Mouse (Mus musculus): Measurements from ENCODE around the gene Tmco3. TPM values are rescaled to one million over a fixed set of nuclear protein-coding genes. Genes with fewer than 3 reads are reported as not detected.

The Tmco3 gene
- polyA plus RNA-seq, 1 experiment = 28.2 TPM

GRCm38 (mm10) chr8:13305884-13306283 is 17.9 kb downstream of the Tmco3 start:
- no peak overlapping the region for H3ac ChIP-seq (ENCODE audit: control insufficient read depth, insufficient read length)

GRCm38 (mm10) chr8:13306309-13306909 is 18.4 kb downstream of the Tmco3 start:
- TF ChIP-seq MAX (IDR thresholded peaks at IDR 0.05; ENCODE audit: low read depth) (no peak), TCF3 (IDR thresholded peaks at IDR 0.05; ENCODE audit: insufficient read length, low read depth) (no peak), E2F4 (IDR thresholded peaks at IDR 0.05; ENCODE audit: insufficient read depth) (no peak), TCF12 (IDR thresholded peaks at IDR 0.05; ENCODE audit: insufficient read depth, poor library complexity, severe bottlenecking) (no peak), POLR2AphosphoS2 (IDR thresholded peaks at IDR 0.05; ENCODE audit: insufficient read length, low read depth) (no peak), CEBPB (IDR thresholded peaks at IDR 0.05; ENCODE audit: insufficient read depth, poor library complexity, severe bottlenecking) (no peak), SRF (IDR thresholded peaks at IDR 0.05; ENCODE audit: control insufficient read depth, insufficient read length, low read depth) (no peak), MYOG (IDR thresholded peaks at IDR 0.05; ENCODE audit: control insufficient read depth in 1 of 3, insufficient read depth in 1 of 3, insufficient read length in 2 of 3, low read depth in 2 of 3) (no peak)
- Histone ChIP-seq H3K4me3 (no peak overlapping the region), H3K4me2 (ENCODE audit: low read depth) (no peak overlapping the region), H3K79me2 (ENCODE audit: control insufficient read depth, insufficient read depth) (no peaks in the 10 kb centered on the region), H3K27me3 (ENCODE audit: control insufficient read depth, insufficient read depth, insufficient read length) (no peaks in the 10 kb centered on the region), H3ac (ENCODE audit: control insufficient read depth, insufficient read length) (no peak overlapping the region), H3K36me3 (ENCODE audit: control insufficient read depth, insufficient read depth) (peaks cover 4% of the 10 kb centered on the region)

More at GRCm38 (mm10) chr8:13305884-13306283, 17.9 kb downstream of the Tmco3 start:
- no peaks in the 10 kb centered on the region for H3K27me3 ChIP-seq (ENCODE audit: control insufficient read depth, insufficient read depth, insufficient read length)
- H3K4me3 ChIP-seq = no peak overlapping the region
- H3K36me3 ChIP-seq (ENCODE audit: control insufficient read depth, insufficient read depth) = peaks cover 4% of the 10 kb centered on the region
- no peak for TF ChIP-seq E2F4 (IDR thresholded peaks at IDR 0.05; ENCODE audit: insufficient read depth)
- TF ChIP-seq TCF3 (IDR thresholded peaks at IDR 0.05; ENCODE audit: insufficient read length, low read depth) = no peak
- TF ChIP-seq MAX (IDR thresholded peaks at IDR 0.05; ENCODE audit: low read depth) = no peak
- no peak for TF ChIP-seq SRF (IDR thresholded peaks at IDR 0.05; ENCODE audit: control insufficient read depth, insufficient read length, low read depth)
- no peak for TF ChIP-seq TCF12 (IDR thresholded peaks at IDR 0.05; ENCODE audit: insufficient read depth, poor library complexity, severe bottlenecking)
- no peak for TF ChIP-seq MYOD1 (IDR thresholded peaks at IDR 0.05; ENCODE audit: control insufficient read depth in 1 of 3, insufficient read length in 2 of 3, low read depth in 2 of 3)
- TF ChIP-seq USF1 (IDR thresholded peaks at IDR 0.05; ENCODE audit: low read depth) = no peak
- no peak for TF ChIP-seq MYOG (IDR thresholded peaks at IDR 0.05; ENCODE audit: control insufficient read depth in 1 of 3, insufficient read depth in 1 of 3, insufficient read length in 2 of 3, low read depth in 2 of 3)
- no peak for TF ChIP-seq POLR2AphosphoS2 (IDR thresholded peaks at IDR 0.05; ENCODE audit: insufficient read length, low read depth)
- TF ChIP-seq CEBPB (IDR thresholded peaks at IDR 0.05; ENCODE audit: insufficient read depth, poor library complexity, severe bottlenecking) = no peak
- TF ChIP-seq POLR2A (IDR thresholded peaks at IDR 0.05; ENCODE audit: insufficient read length, low read depth) = no peak
- no peaks in the 10 kb centered on the region for H3K79me2 ChIP-seq (ENCODE audit: control insufficient read depth, insufficient read depth)
- H3K4me2 ChIP-seq (ENCODE audit: low read depth) = no peak overlapping the region

GRCm38 (mm10) chr8:13306916-13307315 is 18.9 kb downstream of the Tmco3 start:
- Histone ChIP-seq H3ac (ENCODE audit: control insufficient read depth, insufficient read length) (no peak overlapping the region), H3K27me3 (ENCODE audit: control insufficient read depth, insufficient read depth, insufficient read length) (no peaks in the 10 kb centered on the region), H3K4me3 (no peak overlapping the region), H3K4me2 (ENCODE audit: low read depth) (no peak overlapping the region), H3K79me2 (ENCODE audit: control insufficient read depth, insufficient read depth) (no peaks in the 10 kb centered on the region), H3K36me3 (ENCODE audit: control insufficient read depth, insufficient read depth) (peaks cover 4% of the 10 kb centered on the region)
- TF ChIP-seq MYOD1 (IDR thresholded peaks at IDR 0.05; ENCODE audit: control insufficient read depth in 1 of 3, insufficient read length in 2 of 3, low read depth in 2 of 3) (no peak), POLR2A (IDR thresholded peaks at IDR 0.05; ENCODE audit: insufficient read length, low read depth) (no peak), MYOG (IDR thresholded peaks at IDR 0.05; ENCODE audit: control insufficient read depth in 1 of 3, insufficient read depth in 1 of 3, insufficient read length in 2 of 3, low read depth in 2 of 3) (no peak), POLR2AphosphoS2 (IDR thresholded peaks at IDR 0.05; ENCODE audit: insufficient read length, low read depth) (no peak), MAX (IDR thresholded peaks at IDR 0.05; ENCODE audit: low read depth) (no peak), E2F4 (IDR thresholded peaks at IDR 0.05; ENCODE audit: insufficient read depth) (no peak), TCF12 (IDR thresholded peaks at IDR 0.05; ENCODE audit: insufficient read depth, poor library complexity, severe bottlenecking) (no peak), SRF (IDR thresholded peaks at IDR 0.05; ENCODE audit: control insufficient read depth, insufficient read length, low read depth) (no peak), TCF3 (IDR thresholded peaks at IDR 0.05; ENCODE audit: insufficient read length, low read depth) (no peak), REST (IDR thresholded peaks at IDR 0.05; ENCODE audit: insufficient read depth, insufficient read length) (no peak), CEBPB (IDR thresholded peaks at IDR 0.05; ENCODE audit: insufficient read depth, poor library complexity, severe bottlenecking) (no peak)

- Histone ChIP-seq H3ac (ENCODE audit: control insufficient read depth, insufficient read length) (no peak overlapping the region), H3K79me2 (ENCODE audit: control insufficient read depth, insufficient read depth) (no peaks in the 10 kb centered on the region), H3K36me3 (ENCODE audit: control insufficient read depth, insufficient read depth) (peaks cover 2% of the 10 kb centered on the region), H3K27me3 (ENCODE audit: control insufficient read depth, insufficient read depth, insufficient read length) (no peaks in the 10 kb centered on the region), H3K4me3 (no peak overlapping the region), H3K4me2 (ENCODE audit: low read depth) (no peak overlapping the region)
- no peak for TF ChIP-seq POLR2A (IDR thresholded peaks at IDR 0.05; ENCODE audit: insufficient read length, low read depth)
- TF ChIP-seq REST (IDR thresholded peaks at IDR 0.05; ENCODE audit: insufficient read depth, insufficient read length) = no peak
- no peak for TF ChIP-seq TCF12 (IDR thresholded peaks at IDR 0.05; ENCODE audit: insufficient read depth, poor library complexity, severe bottlenecking)
- no peak for TF ChIP-seq MAX (IDR thresholded peaks at IDR 0.05; ENCODE audit: low read depth)
- TF ChIP-seq POLR2AphosphoS2 (IDR thresholded peaks at IDR 0.05; ENCODE audit: insufficient read length, low read depth) = no peak
- no peak for TF ChIP-seq CEBPB (IDR thresholded peaks at IDR 0.05; ENCODE audit: insufficient read depth, poor library complexity, severe bottlenecking)
- no peak for TF ChIP-seq MYOD1 (IDR thresholded peaks at IDR 0.05; ENCODE audit: control insufficient read depth in 1 of 3, insufficient read length in 2 of 3, low read depth in 2 of 3)
- no peak for TF ChIP-seq E2F4 (IDR thresholded peaks at IDR 0.05; ENCODE audit: insufficient read depth)
- no peak for TF ChIP-seq MYOG (IDR thresholded peaks at IDR 0.05; ENCODE audit: control insufficient read depth in 1 of 3, insufficient read depth in 1 of 3, insufficient read length in 2 of 3, low read depth in 2 of 3)
- TF ChIP-seq TCF3 (IDR thresholded peaks at IDR 0.05; ENCODE audit: insufficient read length, low read depth) = no peak
- no peak for TF ChIP-seq SRF (IDR thresholded peaks at IDR 0.05; ENCODE audit: control insufficient read depth, insufficient read length, low read depth)
- TF ChIP-seq USF1 (IDR thresholded peaks at IDR 0.05; ENCODE audit: low read depth) = no peak
Measured at GRCm38 (mm10) chr8:13314922-13315321, 26.9 kb downstream of the Tmco3 start.
